Mouse (Mus musculus) ES-E14 (cell line): Measurements from ENCODE around the gene Comtd1. TPM values are rescaled to one million over a fixed set of nuclear protein-coding genes. Genes with fewer than 3 reads are reported as not detected.

ENCODE experiments used
- DNase-seq: peaks from one replicate; pipeline ENCODE4 v3.0.0-alpha.2; 2013; ENCODE audit warnings: low read depth, low spot score
- H3K27ac ChIP-seq: 2 replicates; pipeline ENCODE4 v1.5.1; 2012; ENCODE audit warnings: low read depth, mild to moderate bottlenecking, low read length, moderate library complexity, mixed read lengths; ENCODE audit not compliant: poor library complexity, insufficient read depth, severe bottlenecking
- H3K36me3 ChIP-seq: 2 replicates; pipeline ENCODE4 v1.6.1; 2012; ENCODE audit warnings: mild to moderate bottlenecking, low read length, moderate library complexity, mixed read lengths; ENCODE audit not compliant: control insufficient read depth, poor library complexity, insufficient read depth, severe bottlenecking
- H3K4me1 ChIP-seq, 2 experiments: fragments of 150-350 bp in 1 of 2; sonication (generic) in 1 of 2; 2 replicates each; pipeline ENCODE4 v1.6.1; 2012; ENCODE audit warnings: low read length in 2 of 2, mild to moderate bottlenecking in 1 of 2, mixed read lengths in 1 of 2; ENCODE audit not compliant: control insufficient read depth in 2 of 2, insufficient read depth in 2 of 2, poor library complexity in 1 of 2
- H3K4me3 ChIP-seq, 2 experiments: fragments of 150-350 bp in 1 of 2; sonication (generic) in 1 of 2; 2 replicates each; pipeline ENCODE4 v1.5.1; 2012; ENCODE audit warnings: low read length in 2 of 2, low read depth in 1 of 2, mild to moderate bottlenecking in 1 of 2, mixed read lengths in 1 of 2; ENCODE audit not compliant: insufficient read depth in 1 of 2, poor library complexity in 1 of 2, severe bottlenecking in 1 of 2
- H3K9ac ChIP-seq: 2 replicates; pipeline ENCODE4 v1.6.1; 2012; ENCODE audit warnings: low read depth, mild to moderate bottlenecking, low read length, mixed read lengths; ENCODE audit not compliant: poor library complexity, insufficient read depth, severe bottlenecking
- H3K9me3 ChIP-seq: fragments of 150-350 bp; sonication (generic); 2 replicates; pipeline ENCODE4 v1.6.1; 2012; ENCODE audit warnings: low read depth, mild to moderate bottlenecking, low read length; ENCODE audit not compliant: control insufficient read depth, insufficient read depth
- CHD2 ChIP-seq: IDR thresholded peaks from 2 replicates; pipeline ENCODE4 v1.6.1; 2014; ENCODE audit warnings: mild to moderate bottlenecking, low read depth, low read length, inconsistent platforms
- HCFC1 ChIP-seq: IDR thresholded peaks from 2 replicates; pipeline ENCODE4 v1.6.1; 2012; ENCODE audit warnings: low read length, inconsistent platforms, borderline replicate concordance; ENCODE audit not compliant: insufficient read depth
- MAFK ChIP-seq: IDR thresholded peaks from 2 replicates; pipeline ENCODE4 v1.6.1; 2014; ENCODE audit warnings: mild to moderate bottlenecking, low read depth, low read length, inconsistent platforms; ENCODE audit not compliant: insufficient read depth
- ZC3H11A ChIP-seq: IDR thresholded peaks from 2 replicates; pipeline ENCODE4 v1.6.1; 2012; ENCODE audit warnings: low read depth, mild to moderate bottlenecking, inconsistent platforms, low read length, borderline replicate concordance
- ZNF384 ChIP-seq: IDR thresholded peaks from 2 replicates; pipeline ENCODE4 v1.6.1; 2012; ENCODE audit warnings: low read depth, low read length, inconsistent platforms
- in situ Hi-C, 2 experiments: fragments of 600-800 bp; cut with MboI; formaldehyde crosslinking; loops; one replicate each; pipeline ENCODE4 v1.15.1; 2025; ENCODE audit warnings: low sequenced_read_pairs in 2 of 2, inconsistent platforms in 1 of 2; ENCODE audit not compliant: unreplicated experiment in 2 of 2
- total RNA-seq: library from RNA; depleted of rRNA; stranded (reverse); fragments of 300-350 nt; gene quantifications from 2 replicates; pipeline ENCODE4 v1.2.3, GENCODE M21; 2012

Gene Comtd1
- total RNA-seq, 1 experiment: 36.6 TPM

GRCm38 (mm10) chr14:21866816-21867215, 18.0 kb upstream of the Comtd1 start:
- Histone ChIP-seq H3K36me3 (no peaks in the 10 kb centered on the region), H3K9me3 (no peaks in the 10 kb centered on the region), H3K27ac (no peak overlapping the region), H3K9ac (no peak overlapping the region), H3K4me1 (0 out of 4 replicates have a peak, but pooled peaks cover 0 to 1% of the 10 kb centered on the region in 2 experiments), H3K4me3 (no peak overlapping the region)
- TF ChIP-seq ZC3H11A: no peak
- TF ChIP-seq HCFC1: no peak
- no peak for TF ChIP-seq CHD2
- no peak for TF ChIP-seq MAFK
- no peak for TF ChIP-seq ZNF384
- DNase-seq: no peak
- in situ Hi-C loops: loop anchor here in 1 of 2 experiments (25.0 kb wide), 1 partner anchor 730 kb away; no protein-coding TSS in a partner anchor

- in situ Hi-C loops: loop anchor here in 1 of 2 experiments (25.0 kb wide), 1 partner anchor 729 kb away; no protein-coding TSS in a partner anchor
- H3K9me3 ChIP-seq: no peaks in the 10 kb centered on the region
- H3K36me3 ChIP-seq: no peaks in the 10 kb centered on the region
- H3K4me1 ChIP-seq: 0 out of 4 replicates have a peak, but pooled peaks cover 0 to 1% of the 10 kb centered on the region in 2 experiments
- no peak overlapping the region for H3K4me3 ChIP-seq
- no peak overlapping the region for H3K9ac ChIP-seq
- DNase-seq: no peak
- TF ChIP-seq ZNF384 (no peak), MAFK (no peak), CHD2 (no peak), HCFC1 (no peak), ZC3H11A (no peak)
- no peak overlapping the region for H3K27ac ChIP-seq
Measured at GRCm38 (mm10) chr14:21866291-21866690, 17.5 kb upstream of the Comtd1 start.

- no peak for TF ChIP-seq MAFK
- no peak for TF ChIP-seq CHD2
- no peak for TF ChIP-seq ZC3H11A
- TF ChIP-seq ZNF384: no peak
- no peak for TF ChIP-seq HCFC1
- Histone ChIP-seq H3K4me3 (no peak overlapping the region), H3K36me3 (no peaks in the 10 kb centered on the region), H3K27ac (no peak overlapping the region), H3K4me1 (peaks cover 0 to 10% of the 10 kb centered on the region in 2 experiments; a peak in 1 of 4 replicates), H3K9me3 (no peaks in the 10 kb centered on the region), H3K9ac (no peak overlapping the region)
- DNase-seq: no peak
- in situ Hi-C loops: loop anchor here in 1 of 2 experiments (25.0 kb wide), 1 partner anchor 720 kb away; no protein-coding TSS in a partner anchor
Measured at GRCm38 (mm10) chr14:21856886-21857285, 8.1 kb upstream of the Comtd1 start.

- Histone ChIP-seq H3K36me3 (no peaks in the 10 kb centered on the region), H3K4me3 (no peak overlapping the region), H3K9ac (no peak overlapping the region), H3K4me1 (peaks cover 0 to 10% of the 10 kb centered on the region in 2 experiments; a peak in 1 of 4 replicates), H3K27ac (no peak overlapping the region), H3K9me3 (no peaks in the 10 kb centered on the region)
- TF ChIP-seq ZNF384: no peak
- in situ Hi-C loops: loop anchor here in 1 of 2 experiments (25.0 kb wide), 1 partner anchor 719 kb away; no protein-coding TSS in a partner anchor
- DNase-seq: no peak
Measured at GRCm38 (mm10) chr14:21855961-21856360, 7.2 kb upstream of the Comtd1 start.

- H3K27ac ChIP-seq: no peak overlapping the region
- no peak for DNase-seq
- peaks cover 0 to 15% of the 10 kb centered on the region in 2 experiments; a peak in 1 of 4 replicates for H3K4me1 ChIP-seq
- in situ Hi-C loops: loop anchor here in 1 of 2 experiments (25.0 kb wide), 1 partner anchor 717 kb away; no protein-coding TSS in a partner anchor
- TF ChIP-seq MAFK: no peak
- TF ChIP-seq HCFC1: no peak
- no peak for TF ChIP-seq CHD2
- TF ChIP-seq ZC3H11A: no peak
- no peak for TF ChIP-seq ZNF384
- no peaks in the 10 kb centered on the region for H3K36me3 ChIP-seq
- H3K9ac ChIP-seq: no peak overlapping the region
- H3K4me3 ChIP-seq: no peak overlapping the region
- H3K9me3 ChIP-seq: no peaks in the 10 kb centered on the region
Measured at GRCm38 (mm10) chr14:21854271-21854670, 5.5 kb upstream of the Comtd1 start.
